Mouse (Mus musculus) central nervous system, embryonic 11.5 days (tissue): ENCODE data around the gene Kdm4b. TPM values are rescaled to one million over a fixed set of nuclear protein-coding genes. Genes with fewer than 3 reads are reported as not detected.

Experiments
- polyA plus RNA-seq: library from polyadenylated mRNA; depleted of rRNA; stranded (reverse); fragments of >200 nt; gene quantifications from 2 replicates; pipeline ENCODE4 v1.2.3, GENCODE M21; 2012; rRNA removed

Kdm4b gene
- 36.0 and 42.0 TPM in 2 replicates for polyA plus RNA-seq

GRCm38 (mm10) chr17:56325450-56326152 is at the start of gene Kdm4b:
Gene Kdm4b, plus strand, starts transcription at chr17:56326062.

GRCm38 (mm10) chr17:56276643-56277566 is 49.0 kb upstream of the Kdm4b start, which contains the start of gene Ticam1:
Gene Ticam1, minus strand, starts transcription at chr17:56276786.

GRCm38 (mm10) chr17:56292531-56293222 is 33.2 kb upstream of the Kdm4b start, which contains the start of gene Plin3:
Gene Plin3, minus strand, starts transcription at chr17:56292873.

GRCm38 (mm10) chr17:56300186-56300585 is 25.7 kb upstream of the Kdm4b start, which contains the start of gene Arrdc5:
Gene Arrdc5, minus strand, starts transcription at chr17:56300286.

GRCm38 (mm10) chr17:56303160-56303846 is 22.6 kb upstream of the Kdm4b start, which contains the start of gene Uhrf1:
Gene Uhrf1, plus strand, starts transcription at chr17:56303321.

Other genes with a start within 250 kb of the Kdm4b start
- gene Hdgfl2, start 246.4 kb upstream of the Kdm4b start, polyA plus RNA-seq, result 143 and 299 TPM in 2 replicates
- 0.04 and 0.06 TPM in 2 replicates for gene Plin4, start 216.3 kb upstream of the Kdm4b start, polyA plus RNA-seq
- 0.11 and 0.13 TPM in 2 replicates for gene Plin5, start 208.5 kb upstream of the Kdm4b start, polyA plus RNA-seq
- gene Lrg1, start 204.1 kb upstream of the Kdm4b start, polyA plus RNA-seq, result 0.06 and 0.07 TPM in 2 replicates
- 7.0 and 7.3 TPM in 2 replicates for gene Sema6b, start 185.7 kb upstream of the Kdm4b start, polyA plus RNA-seq
- gene Tnfaip8l1, start 163.6 kb upstream of the Kdm4b start, polyA plus RNA-seq, result 4.8 and 6.9 TPM in 2 replicates
- 50.1 and 59.6 TPM in 2 replicates for gene Mydgf, start 142.1 kb upstream of the Kdm4b start, polyA plus RNA-seq
- gene Dpp9, start 107.2 kb upstream of the Kdm4b start, polyA plus RNA-seq, result 40.9 and 49.3 TPM in 2 replicates
- gene Fem1a, start 69.3 kb upstream of the Kdm4b start, polyA plus RNA-seq, result 13.1 and 15.6 TPM in 2 replicates
- gene Ticam1, start 49.3 kb upstream of the Kdm4b start, polyA plus RNA-seq, result 2.1 and 4.8 TPM in 2 replicates
- 15.0 and 22.5 TPM in 2 replicates for gene Plin3, start 33.2 kb upstream of the Kdm4b start, polyA plus RNA-seq
- gene Arrdc5, start 25.8 kb upstream of the Kdm4b start, polyA plus RNA-seq, result not detected in 2 replicates
- gene Uhrf1, start 22.7 kb upstream of the Kdm4b start, polyA plus RNA-seq, result 152 and 161 TPM in 2 replicates
- 558 and 686 TPM in 2 replicates for gene Ptprs, start 150.4 kb downstream of the Kdm4b start, polyA plus RNA-seq
- gene Znrf4, start 186.4 kb downstream of the Kdm4b start, polyA plus RNA-seq, result not detected in 2 replicates
- gene Gm20219, start 228.3 kb downstream of the Kdm4b start, polyA plus RNA-seq, result 1.8 and 2.0 TPM in 2 replicates